Mouse (Mus musculus): ENCODE results near the gene Rexo5.

Rexo5 gene

DNA sequence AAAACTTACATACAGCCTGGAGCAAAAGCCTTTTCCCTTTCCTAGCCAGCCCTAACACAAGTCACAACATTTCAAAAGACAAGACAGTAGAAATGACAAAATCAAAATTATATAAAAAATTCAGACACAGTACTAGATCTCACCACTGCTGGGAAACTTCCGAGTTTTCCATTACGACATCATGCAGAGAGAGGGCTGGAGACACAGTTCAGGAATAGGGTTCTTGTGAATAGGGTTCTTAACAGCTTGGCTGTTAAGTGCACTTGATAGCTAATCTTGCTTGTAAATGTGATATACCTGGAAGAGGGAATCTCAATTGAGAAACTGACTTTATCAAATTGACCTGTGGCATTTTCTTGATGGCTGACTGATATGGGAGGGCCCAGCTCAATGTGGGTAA, 87.4 kb downstream of the Rexo5 start:
- no peak for DNase-seq (ENCODE audit: extremely low spot score, low spot score)

DNA sequence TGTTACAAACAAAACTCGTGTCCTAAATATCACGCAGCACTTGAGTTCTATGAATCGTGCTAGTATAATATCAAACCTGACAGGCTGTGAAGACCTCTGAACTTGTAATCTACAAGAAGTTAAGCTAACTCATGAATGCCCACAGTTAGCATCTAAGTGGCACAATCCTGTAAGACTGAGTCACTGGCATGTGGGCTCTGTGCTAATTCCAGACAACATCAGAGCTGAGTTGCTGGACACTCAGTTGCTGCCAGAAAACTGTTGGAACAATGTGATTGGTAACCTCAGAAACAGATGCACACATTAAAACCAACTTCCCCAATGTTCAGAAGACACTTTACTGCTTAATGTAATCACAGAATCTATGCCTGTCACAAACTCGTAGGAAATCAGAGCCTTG, 94.1 kb downstream of the Rexo5 start:
- DNase-seq (ENCODE audit: extremely low spot score, low spot score), result no peak

DNA sequence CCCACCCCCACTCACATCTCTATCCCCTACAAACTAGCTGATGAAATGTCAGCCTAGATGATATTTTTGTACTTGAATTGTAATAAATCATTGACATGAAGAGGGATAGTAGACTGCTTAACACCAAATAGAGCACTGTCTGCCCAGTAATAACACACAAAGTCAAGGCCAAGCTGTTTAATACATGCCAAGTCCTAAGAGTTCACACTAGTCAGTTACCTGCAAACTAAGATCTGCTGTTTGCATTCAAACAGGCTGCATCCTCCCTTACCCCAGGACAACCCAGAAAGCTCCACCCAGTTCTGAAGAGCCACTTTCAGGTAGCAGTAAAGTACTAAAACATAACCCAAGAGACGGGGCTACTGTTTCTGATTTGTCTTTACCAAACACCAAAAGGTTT, 98.4 kb downstream of the Rexo5 start:
- no peak for DNase-seq (ENCODE audit: extremely low spot score, low spot score)

DNA sequence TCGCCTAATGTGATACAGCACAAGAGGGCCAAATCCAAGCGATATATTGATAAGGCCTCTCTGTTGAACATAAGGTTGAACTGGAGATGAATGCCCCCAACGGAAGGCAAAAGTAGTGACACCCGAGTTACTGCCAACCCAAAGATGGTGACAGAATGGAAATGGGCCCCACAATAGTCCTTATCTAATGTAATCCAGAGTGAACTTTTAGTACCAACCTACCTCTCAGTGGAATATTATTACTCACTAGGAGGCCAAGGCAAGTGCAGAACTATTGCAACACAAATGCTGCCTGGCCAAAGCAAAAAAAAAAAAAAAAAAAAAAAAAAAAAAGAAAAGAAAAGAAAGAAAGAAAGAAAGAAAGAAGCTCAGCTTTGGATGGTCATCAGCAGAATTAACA, 98.9 kb downstream of the Rexo5 start:
- no peak for DNase-seq (ENCODE audit: extremely low spot score, low spot score)

DNA sequence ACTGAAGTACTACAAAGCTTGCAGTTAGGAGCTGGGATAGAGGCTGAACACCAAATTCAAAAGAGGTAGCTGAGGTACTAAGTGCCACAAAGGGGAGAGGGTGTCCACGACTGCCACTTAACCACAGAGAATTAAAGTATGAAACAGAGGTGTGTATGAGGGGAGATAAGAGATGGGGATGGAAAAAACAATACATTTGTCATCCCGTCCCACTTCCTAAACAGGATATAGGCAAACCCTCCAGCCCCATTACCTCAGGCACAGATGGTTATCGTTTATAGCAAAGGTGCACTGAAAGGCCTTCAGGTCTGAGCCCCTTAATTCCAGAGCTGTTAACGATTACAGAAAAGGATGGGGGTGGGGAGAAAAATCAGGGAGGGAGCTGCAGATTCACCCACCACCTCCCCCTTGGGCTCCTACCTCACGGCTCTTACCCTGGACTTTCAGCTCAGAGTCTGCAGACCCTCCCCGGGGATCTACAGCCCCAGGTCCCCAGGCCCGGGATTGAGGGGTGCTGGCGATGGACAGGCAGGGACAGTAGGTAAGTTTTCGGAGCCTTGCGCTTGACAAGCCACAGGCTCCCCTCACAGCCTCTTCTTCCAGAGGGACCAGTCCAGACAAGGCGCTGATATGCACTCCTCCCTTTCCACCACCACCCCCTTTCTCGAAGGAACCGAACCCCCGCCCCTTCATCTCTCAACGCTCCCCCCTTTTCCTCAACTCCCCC, 101.2 kb downstream of the Rexo5 start:
- DNase-seq (ENCODE audit: extremely low spot score, low spot score), result no peak

DNA sequence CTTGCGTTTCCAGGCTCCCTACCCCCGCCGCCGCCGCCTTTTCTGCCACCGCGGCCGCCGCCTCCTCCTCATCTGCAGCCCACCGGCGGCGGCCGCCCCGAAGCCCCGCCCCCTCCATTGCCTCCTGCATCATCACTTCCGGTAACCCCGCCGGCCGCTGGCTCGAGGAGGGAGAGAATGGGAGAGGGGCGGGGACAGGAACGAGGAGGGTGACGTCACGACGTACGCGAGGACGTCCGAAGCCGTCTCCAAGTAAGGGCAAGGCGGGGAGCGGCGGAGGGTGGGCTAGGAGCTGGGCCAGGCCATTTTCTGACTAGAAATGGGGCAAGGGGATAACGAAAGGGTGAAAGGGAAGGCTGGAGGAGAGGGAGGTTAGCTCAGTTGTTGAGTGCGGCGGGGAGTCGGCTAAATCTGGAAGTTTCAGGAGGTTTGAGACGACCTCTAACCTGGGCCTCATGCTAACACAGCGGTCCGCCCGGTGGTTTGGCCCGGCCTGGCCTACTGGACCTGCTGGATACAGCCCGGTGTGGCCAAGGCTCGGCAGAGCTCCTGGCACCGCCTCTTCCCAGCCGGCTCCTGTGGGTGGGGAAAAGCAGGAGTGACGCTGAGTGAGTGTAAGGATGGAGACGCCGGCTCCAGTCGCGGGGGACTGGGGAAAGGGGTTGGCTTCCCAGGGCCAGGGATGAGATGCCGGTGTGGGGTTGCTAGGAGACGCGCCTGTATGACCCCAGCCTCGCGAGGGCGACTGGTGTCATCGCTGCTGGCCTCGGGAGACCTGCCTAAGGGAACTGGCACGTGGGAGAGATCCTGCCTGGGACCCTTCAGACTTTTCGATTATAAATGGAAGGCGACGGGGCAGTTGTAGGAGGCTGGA, 102.1 kb downstream of the Rexo5 start, which contains the start of the genes Lyrm1 and Dcun1d3:
Gene Lyrm1, plus strand, starts transcription at position 223 of the 874 bp plus-strand sequence.
Gene Dcun1d3, minus strand, starts transcription at position 660 of the 874 bp plus-strand sequence.
- peak; percentile 96 for DNase-seq (ENCODE audit: extremely low spot score, low spot score)

DNA sequence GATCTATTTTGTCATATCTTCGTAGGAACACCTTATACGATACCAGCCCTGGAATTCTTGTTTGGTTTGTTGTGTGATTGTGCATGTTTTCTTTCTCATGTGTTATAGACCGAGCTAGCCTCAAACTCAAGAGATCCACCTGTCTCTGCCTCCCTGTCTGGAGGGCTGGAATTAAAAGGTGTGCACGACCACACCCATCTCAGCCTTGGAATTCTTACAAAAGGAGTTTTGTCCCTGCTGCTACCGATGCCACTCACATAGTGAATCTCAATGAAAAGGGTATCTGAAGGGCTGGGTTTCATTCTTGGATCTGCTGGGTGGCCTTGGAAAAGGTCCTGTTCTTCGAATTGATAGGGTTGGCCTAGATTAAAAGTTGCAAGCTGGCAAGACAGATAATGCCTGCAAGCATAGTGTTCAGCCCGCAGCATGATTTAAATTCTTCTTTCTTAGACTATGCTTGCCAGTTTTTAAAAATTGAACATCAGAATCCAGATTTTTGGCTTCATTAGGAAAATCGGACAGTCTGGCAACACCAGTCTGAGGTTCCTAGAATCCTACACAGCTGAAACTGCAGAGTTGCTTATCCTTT, 103.8 kb downstream of the Rexo5 start:
- DNase-seq (ENCODE audit: extremely low spot score, low spot score), result no peak

DNA sequence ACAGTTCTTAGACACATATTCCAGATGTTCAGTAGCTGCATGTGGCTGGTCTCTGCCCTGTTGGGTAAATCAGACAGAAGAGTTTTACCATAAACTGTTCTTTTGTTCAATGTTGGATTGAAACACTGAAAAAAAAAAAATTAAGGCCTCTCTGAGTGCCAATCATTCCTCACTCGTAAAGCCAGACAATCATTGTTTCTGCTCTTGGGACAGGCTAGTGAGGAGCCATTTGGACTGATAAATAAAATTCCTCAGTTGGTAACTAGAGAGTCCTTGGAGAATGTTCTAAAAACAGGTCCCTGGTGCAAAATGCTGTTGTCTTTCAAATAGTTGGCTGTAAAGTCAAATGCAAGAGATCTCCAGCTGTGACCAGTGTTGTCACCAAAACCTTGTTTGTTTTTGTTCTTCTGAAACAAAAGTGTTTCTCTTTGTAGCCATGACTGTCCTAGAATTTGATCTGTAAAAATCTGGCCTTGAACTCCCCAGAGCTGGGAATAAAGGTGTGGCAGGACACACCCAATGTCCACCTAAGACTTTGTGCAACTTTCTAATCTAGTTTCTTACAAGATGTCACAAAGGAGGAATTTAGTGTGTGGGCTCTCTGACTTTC, 104.5 kb downstream of the Rexo5 start:
- DNase-seq (ENCODE audit: extremely low spot score, low spot score), result no peak

Measured in neural tube, embryonic 10.5 days (tissue).